Mouse (Mus musculus): ENCODE data around the gene Apbb1ip.

The Apbb1ip gene

DNA sequence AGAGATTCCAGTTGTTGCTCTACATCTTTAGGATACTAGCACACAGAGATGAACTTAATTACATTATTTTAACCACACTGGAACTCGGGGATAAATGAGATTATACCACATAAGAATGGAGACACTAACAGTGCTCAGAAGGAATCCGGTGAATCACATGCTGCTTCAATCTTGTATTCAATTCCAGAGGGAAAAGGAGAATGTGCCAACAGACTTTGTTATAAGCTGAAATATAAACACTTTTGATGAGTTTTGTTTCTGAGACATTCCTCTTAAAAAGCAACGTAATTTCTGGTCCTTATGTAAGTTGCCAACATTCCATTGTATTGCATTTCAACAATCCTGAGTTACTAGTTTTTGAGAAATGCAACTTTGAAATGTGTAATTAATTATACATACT is 1.8 kb downstream of the Apbb1ip start:
- no peak for DNase-seq

DNA sequence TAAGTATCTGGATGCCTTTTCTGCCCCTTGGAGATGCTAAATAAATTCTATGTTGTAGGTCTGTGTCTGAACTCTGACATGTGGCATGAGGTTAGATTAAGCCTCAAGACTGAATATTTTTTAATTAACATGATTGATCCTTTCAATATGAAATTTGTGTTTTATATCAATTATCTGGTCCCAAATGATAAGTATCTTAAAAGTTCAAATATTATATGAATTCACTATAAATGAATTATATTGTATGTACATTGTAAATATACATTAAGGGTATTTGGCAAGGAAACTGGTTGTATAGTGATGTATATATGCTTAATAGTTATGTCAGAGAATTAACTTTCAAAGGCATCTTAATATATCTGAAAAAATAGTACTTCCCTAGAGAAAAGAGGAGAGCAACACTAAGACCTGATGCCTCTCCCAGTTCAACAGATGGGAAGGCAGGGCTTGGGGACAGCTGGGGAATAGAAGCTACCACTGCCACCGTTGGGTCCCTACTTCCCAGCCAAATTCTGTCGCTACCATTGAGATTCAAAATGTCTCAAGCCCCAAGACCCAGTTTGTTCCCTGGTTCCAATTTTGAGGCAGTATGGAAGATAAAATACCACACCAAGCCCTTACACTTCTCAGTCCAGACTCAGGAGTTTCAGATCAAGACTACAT is 2.8 kb downstream of the Apbb1ip start:
- DNase-seq, result no peak

DNA sequence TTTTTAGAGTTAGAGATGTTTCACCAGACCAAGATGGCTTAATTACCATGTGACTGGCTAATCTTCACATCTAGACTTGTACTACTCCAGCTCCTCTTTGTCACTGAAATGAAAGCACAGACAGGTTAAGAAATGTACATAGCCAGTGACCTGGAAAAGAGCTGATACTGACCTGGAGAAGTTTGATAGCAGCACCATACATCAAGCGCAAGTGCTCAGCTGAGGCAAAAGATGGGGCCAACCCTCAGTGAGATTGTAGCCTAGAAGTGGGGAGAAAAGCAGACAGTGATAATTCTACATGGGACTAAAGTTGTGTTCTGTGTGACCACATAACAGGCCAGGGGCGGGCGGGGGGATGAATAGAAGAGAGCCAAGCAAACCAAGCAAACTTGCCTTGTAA is 3.9 kb downstream of the Apbb1ip start:
- DNase-seq, result no peak

DNA sequence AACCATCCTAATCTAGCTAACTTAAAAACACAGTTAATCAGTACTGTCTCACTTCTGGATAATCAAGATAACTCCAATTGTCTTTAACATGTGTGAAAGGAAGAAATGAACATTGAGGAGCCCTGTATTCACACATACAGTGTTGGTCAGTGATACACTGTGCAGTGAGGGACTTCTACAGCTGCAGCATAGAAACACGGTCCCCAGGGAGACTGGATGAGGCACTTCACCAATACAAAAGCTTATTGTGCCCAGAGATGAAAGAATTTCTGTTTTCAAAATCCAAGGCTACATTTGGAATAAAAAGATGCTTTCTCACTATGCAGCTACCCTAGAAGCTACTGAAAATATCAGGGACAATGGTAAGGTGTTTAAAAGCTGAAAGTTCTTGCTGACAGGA is 7.0 kb downstream of the Apbb1ip start:
- no peak for DNase-seq

DNA sequence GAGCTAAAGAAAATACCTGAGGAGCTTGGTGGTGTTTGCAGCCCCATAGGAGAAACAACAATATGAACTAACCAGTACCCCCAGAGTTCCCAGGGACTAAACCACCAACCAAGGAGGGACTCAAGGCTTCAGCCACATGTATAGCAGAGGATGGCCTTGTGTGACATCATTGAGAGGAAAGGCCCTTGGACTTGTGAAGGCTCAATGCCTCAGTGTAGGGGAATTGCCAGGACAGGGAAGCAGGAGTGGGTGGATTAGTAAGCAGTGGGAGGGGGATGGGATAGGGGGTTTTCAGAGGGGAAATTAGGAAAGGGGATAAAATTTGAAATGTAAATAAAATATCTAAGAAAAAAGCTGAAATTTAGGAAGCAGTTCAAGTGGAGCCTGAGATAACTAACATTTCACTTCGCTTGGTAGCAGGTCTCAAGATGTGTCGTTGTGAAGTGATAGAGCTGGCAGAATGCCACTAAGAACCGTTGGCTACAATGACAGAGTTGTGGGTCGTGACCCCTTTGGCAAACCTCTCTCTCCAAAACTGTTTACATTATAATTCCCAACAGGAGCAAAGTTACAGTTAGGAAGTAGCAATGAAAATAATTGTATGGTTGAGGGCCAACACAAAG is 7.6 kb downstream of the Apbb1ip start:
- DNase-seq, result no peak

DNA sequence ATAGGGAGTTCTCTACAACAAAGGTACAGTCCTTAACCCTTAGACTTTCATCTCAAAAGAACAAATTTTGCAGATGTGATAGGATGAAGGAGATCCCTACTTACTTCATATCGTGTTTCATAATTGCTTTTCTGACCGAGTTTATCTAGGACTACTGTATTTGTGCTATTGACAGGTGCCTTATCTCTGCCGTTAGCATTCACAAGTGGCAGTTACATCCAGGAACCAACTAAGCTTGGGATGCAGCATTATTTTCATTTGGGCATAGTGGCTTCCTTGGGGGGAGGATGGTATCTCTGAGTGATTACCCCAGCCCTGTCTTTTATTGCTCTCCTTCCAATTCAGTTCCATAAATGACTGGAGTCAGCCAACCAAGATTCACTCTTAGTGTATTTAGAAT is 8.2 kb downstream of the Apbb1ip start:
- no peak for DNase-seq

DNA sequence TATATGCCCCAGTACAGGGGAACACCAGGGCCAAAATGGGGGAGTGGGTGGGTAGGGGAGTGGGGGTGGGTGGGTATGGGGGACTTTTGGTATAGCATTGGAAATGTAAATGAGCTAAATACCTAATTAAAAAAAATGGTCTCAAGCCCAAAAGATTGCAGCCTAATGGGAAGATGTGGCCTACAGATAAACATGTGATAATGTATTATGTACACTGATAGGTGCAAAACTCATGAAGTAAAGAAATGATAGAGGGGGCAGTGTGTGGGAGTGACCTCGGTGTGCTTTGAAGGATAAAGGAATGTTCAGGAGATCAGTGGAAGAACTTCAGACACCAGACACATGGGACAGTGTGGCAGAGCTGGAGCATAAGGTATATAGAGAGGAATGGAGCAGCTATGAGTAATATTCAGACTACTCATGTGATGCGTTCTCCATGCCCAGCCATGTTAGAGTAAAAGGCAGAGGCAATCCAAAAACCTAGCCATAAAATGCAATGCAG is 9.3 kb downstream of the Apbb1ip start:
- no peak for DNase-seq

DNA sequence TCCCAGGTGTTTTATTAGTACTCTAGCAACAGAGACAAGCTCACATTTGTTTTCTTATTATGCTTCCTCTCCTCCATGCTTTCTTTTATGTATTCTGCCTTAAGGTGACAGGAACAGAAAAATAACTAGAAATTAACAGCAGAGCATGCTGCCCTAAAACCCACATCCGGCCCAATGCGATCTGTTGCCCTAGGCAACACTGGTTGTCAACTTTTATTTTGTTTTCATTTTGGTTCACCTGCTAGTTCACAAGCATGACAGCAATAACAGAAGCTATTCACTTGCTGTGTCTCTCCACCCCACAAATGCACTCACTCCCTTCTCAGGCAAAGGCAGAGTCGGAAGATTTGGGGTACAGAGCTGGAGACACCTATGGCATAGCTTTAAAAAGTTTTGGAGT is 10.3 kb downstream of the Apbb1ip start:
- no peak for DNase-seq

DNA sequence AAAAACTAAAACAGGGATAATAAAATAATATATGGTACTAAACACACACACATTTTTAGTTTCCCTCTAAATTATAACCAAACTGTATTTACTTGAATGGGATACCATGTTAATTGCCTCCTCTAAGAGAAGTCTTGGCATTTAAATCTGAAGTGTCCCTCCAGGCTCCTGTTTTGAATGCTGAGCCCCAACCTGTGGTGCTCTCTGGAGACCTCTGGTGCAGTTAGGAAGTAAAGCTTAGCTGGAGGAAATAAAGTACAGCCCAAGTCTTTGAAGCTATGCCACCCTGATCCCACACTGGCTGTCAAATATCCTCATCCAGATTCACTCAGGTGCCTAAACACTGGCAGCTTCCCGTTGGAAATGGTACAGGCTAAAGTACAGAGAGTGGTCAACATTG is 10.9 kb downstream of the Apbb1ip start:
- DNase-seq, result no peak

DNA sequence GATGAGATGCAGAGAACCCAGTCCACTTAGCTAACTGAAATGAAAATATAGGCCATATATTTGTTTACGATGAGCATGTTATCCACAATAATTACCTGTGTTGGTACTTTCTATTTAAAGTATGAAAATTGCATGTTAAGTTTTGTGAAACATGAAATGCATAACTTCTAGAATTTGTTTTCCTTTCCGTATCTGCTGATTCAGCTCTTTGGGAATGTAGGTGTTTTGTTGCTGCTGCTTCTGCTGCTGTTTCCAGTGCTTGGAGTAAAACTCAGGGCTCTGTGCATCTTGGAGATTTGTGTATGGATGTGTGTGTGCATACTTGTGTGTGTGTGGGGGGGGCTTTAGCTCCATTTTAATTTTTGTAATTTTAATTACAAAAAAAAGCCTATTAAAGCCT is 14.8 kb downstream of the Apbb1ip start:
- DNase-seq, result no peak

DNA sequence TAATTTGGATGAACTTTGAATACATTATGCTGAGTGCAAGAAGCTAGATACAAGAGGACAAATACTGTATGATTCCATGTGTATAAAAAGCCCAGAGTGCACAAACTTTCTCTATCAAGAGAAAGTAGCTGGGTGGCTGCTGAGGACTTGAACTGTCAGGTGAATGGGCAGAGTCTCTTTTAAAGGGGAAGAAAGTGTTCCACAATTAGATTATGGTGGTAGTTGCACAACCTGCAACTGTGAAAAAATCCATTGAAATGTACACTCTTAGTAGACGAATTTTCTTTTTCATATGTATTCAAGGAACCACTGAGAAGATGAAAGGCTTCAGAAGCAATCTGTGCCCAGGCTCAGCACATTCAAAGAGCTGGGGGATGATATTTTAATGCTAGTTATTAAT is 15.7 kb downstream of the Apbb1ip start:
- DNase-seq, result no peak

DNA sequence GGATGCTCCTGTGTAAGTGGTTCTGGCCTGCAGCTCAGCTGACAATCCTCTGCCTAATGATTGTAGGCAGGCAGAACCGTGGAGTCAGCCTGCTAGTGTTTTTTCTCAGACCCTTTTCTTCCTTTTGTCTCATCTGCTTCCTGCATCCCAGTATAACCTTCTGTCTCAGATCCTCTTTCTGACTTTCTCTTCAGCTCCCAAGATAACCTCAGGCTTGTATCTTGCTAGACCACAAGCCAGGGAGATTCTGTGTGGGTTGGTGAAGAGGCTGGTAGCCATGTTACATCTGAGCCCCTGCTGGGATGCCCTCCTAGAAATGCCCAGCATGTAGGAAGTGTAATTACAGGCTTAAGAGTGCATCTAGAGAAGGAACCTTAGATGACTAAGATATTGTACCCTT is 16.5 kb downstream of the Apbb1ip start:
- DNase-seq, result no peak

DNA sequence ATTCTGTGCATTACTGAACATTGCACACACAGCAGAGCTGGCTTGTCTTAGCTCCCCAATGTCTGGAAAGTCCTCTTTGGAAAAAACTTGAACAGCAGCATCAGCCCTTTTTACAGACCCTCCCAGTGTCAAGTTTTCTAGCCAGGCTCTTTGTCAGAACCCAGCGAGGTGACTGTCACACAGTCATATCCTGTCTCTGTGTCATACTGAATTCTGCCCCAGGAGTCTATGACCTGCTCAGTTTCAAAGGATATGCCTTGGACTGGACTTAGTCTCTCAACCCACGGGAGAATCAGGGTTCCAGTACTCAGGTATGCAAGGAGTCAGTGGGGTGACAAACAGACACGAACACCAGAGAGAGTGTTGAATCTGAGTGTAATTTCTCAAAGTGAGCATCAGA is 21.2 kb downstream of the Apbb1ip start:
- DNase-seq, result no peak

DNA sequence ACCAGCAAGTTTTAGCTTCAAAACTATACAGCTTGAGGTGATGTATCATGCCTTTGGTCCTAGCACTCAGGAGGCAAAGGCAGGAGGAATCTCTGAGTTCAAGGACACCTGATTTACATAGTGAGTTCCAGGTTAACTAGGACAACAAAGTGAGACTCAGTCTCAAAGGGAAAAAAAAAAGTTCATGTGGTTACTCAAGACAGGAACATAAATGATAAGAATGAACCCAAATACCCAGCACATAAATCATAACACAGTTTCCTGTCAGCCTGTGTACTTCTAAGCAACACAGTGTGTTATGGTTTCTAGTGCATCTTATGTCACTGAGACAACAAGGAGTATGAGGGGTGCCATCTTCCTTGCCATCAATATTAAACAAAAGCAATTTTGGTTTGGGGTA is 22.6 kb downstream of the Apbb1ip start:
- DNase-seq, result no peak

DNA sequence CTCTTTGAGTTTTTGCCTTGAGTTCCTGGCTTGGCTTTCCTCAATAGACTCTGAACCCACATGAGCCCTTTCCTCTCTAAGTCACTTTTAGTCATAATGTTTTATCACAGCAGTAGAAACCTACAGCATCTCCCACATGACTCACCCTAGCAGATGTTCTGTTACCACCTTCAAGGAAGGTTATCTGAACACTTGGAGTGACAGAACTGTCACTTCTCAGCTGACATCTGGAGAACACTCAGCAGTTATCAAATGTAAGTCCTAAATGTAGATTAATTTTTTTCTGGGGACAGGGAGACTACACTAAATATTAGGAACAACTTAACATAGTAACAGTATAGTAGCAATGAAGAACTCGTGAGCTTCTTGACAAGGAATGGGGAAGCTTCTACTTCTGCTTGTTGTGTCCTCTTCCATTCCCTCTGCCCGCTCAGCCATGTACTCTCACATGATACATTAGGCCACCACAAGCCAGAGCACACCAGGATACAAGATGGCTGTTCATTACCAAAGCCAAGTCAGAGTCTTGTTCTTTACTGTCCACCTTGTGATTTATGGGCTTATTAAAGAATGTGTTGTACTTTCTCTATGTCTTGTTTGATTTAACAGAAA is 25.6 kb downstream of the Apbb1ip start:
- no peak for DNase-seq

DNA sequence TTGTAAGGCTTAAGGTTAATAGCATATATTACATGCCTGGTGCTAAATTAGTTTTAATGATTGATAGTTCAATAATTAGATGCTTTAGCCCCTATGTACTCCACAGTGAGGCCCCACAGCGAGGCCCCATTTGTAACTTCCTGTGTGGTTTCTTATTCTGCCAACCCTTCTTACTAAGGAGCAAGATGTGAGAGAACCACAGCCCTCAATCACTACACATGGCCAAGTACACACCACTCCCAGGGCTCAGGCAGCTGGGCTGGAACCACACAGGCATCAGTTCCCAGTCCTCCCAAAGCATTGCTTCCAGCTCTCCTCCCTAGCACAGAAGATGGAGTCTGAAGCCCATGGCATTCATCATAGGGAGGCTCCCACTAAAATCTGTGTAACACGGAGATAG is 31.7 kb downstream of the Apbb1ip start:
- no peak for DNase-seq

DNA sequence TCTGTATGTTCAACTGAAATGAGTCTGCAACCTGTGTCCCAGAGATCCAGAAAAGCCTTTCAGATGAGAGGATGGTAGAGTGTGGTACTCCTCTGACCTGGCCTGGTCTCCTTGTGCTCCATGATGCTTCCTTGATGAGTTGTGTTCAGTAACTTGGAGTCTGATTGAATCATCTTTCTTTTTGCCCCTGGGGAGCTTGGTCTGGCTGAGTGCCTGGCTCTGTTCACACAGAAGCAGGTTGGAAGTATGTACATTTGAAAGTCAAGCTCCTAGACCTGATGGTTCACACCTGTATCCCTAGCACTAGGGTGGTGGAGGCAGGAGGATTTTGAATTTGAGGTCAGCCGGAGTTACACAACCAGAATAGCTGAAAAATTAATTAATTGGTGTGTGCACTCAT is 32.7 kb downstream of the Apbb1ip start:
- no peak for DNase-seq

DNA sequence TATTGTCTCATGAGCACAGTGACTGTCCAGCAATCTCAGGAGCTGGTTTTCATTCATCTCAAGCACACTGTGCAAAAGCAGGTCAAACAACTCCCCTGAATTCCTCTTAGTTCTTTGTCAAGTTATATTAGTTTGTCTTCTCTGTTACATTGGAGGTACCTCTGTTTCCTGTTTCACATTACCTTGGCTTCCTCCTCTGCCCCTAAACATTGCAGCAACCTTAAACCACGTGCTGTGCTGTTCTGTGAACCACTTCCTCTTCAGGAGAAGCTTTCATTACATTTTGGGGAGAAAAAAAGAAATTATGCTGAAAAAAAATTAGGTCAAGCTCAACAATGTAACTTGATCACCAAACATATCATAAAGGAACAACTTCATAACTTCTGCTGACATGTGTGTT is 33.4 kb downstream of the Apbb1ip start:
- no peak for DNase-seq

DNA sequence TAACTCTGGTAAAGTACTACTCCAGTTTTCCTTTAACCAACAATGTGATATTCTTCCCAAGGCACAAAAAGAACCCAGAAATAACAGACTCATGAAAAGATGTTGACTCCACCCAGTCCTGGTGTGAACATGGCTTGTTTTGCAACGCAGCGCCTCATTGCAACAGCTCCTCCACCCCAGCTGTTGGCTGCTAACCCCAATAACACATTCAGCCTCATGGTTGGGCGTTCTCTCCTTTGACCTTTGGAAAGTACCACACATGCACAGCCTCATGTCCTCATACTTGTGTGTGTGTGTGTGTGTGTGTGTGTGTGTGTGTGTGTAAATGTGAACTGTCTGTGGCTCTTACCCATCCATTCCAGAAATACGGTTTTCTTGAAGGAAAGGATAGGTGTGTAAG is 37.0 kb downstream of the Apbb1ip start:
- DNase-seq, result no peak

DNA sequence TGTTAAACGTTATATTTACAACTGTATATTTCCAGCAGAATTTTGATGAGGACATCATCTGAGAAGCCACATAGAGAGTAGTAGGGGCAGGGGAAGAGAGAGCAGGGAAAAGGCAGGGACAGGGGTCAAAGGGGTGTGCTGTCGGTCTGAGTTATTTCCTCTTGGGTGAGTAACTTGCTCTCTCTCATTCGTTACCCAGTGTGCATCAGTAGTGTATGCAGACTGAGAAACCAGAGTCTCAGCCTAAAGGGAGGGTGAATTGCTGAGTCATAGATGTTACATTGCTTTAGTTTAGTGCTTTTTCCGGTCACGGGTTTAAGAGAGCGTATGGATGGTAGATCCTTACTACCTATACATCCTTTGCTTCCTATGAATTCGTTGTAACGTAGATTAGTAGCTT is 37.6 kb downstream of the Apbb1ip start:
- DNase-seq, result no peak

DNA sequence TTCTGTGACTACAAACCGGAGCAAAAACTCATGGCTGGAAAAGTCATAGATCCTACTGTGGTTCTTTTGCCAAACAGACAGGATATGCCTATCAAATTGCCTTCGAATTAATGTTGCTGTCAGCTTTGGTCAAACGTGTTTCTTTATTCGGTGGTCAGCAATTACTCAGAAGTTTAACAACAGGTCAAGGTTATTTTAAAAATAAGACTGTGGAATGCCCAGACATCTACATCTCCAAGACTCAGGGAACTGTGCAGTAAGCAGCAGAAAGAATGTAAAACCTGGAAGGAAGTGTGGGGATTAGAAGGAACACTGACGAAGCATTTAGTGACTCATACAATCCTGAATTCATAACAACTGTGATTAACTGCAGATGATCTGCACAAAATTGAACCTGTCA is 40.0 kb downstream of the Apbb1ip start:
- DNase-seq, result no peak

DNA sequence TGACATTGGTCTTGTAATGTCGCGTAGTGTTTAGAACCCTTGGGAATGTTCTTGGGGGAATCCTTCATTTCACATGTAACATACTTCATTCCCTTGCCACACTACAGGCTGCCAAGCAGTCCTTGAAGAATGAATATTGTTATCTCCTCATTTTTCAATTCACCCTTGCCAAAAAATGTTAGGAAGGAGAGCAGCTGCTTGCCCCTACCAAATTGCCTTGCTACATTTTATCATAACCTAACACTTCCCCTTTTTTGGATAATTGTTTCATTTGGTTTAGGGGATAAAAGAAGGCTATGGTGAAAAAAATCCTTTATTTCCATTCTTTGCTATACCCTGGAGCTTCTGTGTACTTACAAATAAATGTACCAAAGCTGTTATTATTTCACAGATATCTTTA is 41.8 kb downstream of the Apbb1ip start:
- DNase-seq, result no peak

DNA sequence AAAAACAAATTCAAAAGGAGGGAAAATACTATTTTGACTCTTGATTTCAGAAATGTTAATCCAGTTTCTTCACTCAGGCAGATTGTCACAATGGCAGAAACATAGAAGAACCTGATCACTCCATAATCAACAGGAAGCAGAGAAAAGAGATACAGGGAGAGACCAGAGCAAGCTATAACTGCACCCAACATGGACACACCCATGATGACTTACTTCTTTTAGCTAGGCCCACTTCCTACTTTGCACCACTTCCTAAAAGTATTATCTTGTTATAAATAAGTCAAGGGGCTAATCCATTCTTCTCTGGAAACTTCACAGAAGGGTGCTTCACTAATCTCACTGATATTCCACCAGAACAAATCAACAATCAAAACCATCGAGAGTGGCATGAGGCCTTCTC is 42.3 kb downstream of the Apbb1ip start:
- no peak for DNase-seq

DNA sequence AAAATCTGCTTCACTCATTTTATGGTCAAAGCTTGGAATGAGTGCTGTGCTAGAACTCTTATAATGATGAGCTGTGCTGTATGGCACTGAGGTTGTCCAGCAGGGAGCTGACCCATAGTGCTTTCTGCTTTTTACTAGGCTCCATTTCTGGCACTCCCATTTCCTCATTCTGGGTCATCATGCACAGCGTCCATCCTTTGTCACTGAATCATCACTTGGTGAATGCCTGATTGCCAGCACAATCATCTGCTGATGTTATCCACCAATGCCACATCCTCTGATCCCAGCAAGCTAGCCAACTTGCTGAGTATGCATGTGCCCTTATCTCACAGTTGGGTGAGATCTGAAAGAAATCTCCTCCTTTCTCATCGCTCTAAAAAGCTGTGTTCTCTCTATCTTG is 48.4 kb downstream of the Apbb1ip start:
- DNase-seq, result no peak

DNA sequence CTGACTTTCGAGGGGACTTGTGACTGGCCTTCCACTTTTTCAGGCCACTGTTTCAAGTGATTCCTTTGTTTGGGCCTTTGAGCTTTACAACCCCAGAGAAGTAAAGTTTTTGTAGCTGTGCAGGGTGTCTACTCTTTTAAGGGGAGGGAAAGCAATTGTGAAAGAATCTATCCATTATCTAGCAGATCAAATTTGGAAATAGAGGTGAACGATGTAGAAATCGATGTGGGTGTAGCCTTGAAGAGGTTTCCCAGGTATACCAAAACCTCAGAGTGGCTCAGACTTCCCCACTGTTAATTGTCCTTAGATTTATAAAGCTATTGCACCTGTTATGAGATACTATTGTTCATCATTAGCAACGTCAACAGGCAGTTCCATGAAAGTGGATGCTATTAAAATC is 71.6 kb downstream of the Apbb1ip start:
- no peak for DNase-seq

Data from kidney, adult 9 months (tissue).